Mouse (Mus musculus) brain, embryonic 14.5 days (tissue): Measurements from ENCODE around the gene Cks2.

Source experiments
- CTCF ChIP-seq: fragments of 200-500 bp; IDR thresholded peaks from 2 replicates; pipeline ENCODE4 v1.5.1; 2012; ENCODE audit warnings: inconsistent platforms, mild to moderate bottlenecking, moderate library complexity, borderline replicate concordance; ENCODE audit not compliant: insufficient read depth, insufficient read length; ENCODE audit errors: extremely low read depth
- POLR2A ChIP-seq: fragments of 200-500 bp; IDR thresholded peaks from 2 replicates; pipeline ENCODE4 v1.6.1; 2012; ENCODE audit warnings: mild to moderate bottlenecking, inconsistent platforms, borderline replicate concordance; ENCODE audit not compliant: poor library complexity, insufficient read depth, insufficient read length, severe bottlenecking; ENCODE audit errors: extremely low read depth

GRCm38 (mm10) chr13:51647770-51648169, 2.7 kb downstream of the Cks2 start:
- TF ChIP-seq POLR2A (no peak), CTCF (no peak)
